Mouse (Mus musculus) embryo, embryonic 10 days (tissue): ENCODE measurements at regions not wholly inside any gene's neighbourhood (a gene's known extent, or its start where the extent isn't known, plus 50 kb on each side); places are given as distances from the start of the nearest gene placed in this dataset.

Experiments
- DNase-seq: peaks from one replicate; pipeline ENCODE4 v3.0.0-alpha.2; 2015; ENCODE audit warnings: low spot score

DNA sequence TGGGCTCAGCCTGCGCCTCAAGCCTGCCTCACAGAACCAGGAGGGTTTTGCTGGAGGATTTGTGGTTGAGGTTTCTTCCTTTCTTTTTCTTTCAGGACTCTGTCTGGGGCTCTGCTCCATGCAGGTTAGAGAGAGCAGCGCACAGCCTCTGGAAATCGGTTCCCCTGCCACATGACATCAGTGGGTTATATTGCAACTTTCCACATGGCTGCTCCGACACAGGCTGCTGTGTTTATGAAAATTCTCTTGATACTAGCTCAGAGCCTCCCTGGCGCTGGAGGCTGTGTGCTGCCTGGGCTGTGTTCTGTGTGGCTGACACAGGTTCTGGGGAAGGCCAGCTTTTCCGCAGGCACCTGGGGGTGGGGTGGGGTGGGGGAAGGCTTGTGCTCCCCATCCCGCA lies 178.7 kb upstream of the Gm4791 start:
- no peak for DNase-seq

DNA sequence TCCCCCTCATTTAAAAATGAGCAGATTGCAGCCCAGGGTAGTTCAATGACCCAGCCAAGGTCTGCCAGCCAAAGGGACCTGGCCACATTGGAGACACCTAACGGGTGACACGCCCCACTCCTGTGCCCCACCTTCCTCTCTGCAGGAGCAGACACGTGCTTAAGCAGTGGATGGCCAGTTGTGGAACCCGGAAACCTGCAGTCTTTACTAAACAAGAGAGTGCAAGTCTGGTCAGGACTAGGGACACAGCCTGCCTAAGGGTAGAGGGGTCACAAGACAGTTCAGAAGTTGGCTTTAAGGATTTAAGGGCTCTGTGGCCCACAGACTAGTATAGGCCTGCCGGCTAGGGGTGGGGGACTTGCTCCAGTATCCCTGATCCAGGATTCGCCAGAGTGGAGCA lies 179.2 kb upstream of the Gm4791 start:
- no peak for DNase-seq

DNA sequence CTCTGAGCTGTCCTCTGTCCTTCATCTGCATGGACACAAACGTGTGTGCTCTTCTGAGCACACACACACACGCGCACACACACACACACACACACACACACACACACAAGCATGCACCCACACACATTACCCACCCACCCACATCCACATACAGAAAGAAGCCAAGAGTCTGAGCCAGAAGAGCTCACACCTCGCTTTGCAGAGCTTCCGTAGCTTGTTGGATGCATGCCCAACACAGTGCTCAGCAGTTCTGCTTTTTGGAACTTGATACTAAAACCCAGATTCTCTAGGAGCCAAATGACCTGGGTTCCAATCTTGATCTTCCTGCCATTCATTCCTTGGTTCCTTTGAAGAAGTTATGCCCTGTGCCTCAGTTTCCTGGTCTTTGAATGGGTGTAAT lies 182.4 kb upstream of the Gm4791 start:
- no peak for DNase-seq

DNA sequence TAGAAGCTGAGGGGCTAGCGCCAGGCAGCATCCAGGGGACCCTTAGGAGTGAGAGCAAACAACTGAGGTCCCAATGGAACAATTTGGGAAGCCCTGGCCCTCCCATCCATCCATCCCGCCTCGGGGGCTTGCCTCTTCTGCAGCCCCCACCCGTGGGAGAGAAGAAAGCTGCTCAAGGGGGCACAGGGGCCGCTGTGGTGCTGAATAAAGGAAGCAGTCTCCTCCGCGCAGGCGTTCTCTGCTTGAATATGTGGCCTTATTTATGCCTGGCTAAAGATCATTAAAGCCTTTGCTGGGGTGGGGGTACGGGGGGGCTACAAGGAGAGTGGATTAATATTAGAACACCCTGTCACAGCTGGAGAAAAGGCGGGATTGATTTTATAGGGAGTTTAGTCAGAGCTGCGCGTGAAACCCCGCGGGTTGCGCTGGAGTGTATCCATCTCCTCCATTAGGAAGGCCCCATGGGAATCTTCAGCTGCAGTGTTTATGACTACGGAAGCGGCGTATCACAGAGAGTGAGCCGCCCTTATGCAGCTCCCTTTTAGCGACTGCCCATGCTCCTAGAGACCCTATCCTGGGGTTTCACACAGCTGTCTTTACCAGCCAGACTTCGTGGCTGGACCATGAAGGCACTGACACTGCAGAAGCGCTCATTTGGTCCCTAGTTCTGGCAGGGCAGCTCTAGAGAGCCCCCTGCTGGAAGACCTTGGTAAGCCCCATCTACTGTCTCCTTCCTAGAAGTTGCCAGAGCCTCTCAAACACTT lies 183.9 kb upstream of the Gm4791 start:
- DNase-seq: peak; percentile 78

DNA sequence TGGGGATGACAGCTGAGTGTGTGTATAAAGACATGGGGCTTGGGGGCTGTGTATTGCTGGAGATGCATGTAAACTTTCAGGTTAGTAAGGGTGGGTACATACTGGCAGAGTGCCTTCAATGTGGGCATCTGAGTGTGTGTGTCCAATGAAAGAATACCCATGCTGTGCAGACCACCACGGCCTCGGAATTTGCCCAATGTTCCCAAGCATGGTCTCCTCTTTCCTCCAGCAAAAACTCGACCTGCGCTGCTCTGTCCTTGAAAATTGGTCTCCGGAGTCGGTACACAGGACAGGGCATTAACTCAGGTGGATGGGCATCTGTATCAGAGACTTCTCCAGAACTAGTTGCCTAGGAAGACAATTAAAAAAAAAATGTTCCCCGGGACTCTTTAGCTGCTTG lies 188.3 kb upstream of the Gm4791 start:
- DNase-seq: no peak

- DNase-seq: no peak
These were observed 203.1 kb upstream of the Gm4791 start for GRCm38 (mm10) chr9:46795446-46795845.

DNA sequence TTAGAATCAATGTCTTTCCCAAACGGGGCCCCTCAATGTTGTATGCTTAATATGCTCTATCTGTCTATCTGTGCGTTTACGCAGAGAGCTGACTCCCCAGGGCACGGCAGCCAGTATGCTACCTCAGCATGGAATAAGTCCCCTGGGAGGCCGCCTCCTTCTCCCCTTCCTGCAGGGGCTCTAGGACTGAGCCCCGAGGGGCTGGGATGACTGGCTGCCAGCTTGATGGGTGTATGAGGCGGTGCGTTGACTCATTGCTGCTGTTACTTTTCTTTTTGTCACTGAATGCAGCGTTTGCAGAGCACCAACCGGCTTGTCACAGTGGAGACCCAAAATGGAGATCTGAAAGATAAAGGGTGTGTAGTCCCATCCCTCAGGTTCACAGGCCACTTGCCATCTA lies 209.5 kb upstream of the Gm4791 start:
- no peak for DNase-seq

DNA sequence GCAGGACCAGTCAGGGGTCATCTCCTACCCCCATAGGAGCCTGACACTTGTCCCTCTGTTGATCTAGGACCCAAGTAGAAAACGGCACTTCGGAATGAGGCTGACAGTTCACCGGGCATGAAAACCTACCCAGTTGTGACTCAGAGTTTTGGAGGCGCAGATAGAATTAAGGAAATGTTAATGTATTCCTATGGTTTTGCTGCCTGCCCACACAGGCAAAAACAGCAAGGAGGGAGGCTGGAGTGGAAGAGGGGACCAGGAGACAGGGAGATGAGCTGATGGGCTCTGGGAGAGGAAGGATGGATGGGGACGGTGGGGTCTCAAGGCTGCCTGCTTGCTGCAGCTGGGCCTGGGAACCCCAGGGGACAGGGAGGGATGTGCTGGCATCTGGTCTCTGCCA lies 210.1 kb upstream of the Gm4791 start:
- DNase-seq: no peak

GRCm38 (mm10) chr9:46784355-46784975 lies 214.1 kb upstream of the Gm4791 start:
- no peak for DNase-seq

- no peak for DNase-seq
These were observed 214.8 kb upstream of the Gm4791 start for GRCm38 (mm10) chr9:46783597-46784354.

GRCm38 (mm10) chr9:46781681-46782080 lies 216.9 kb upstream of the Gm4791 start:
- DNase-seq: no peak

- no peak for DNase-seq
These were observed 219.8 kb upstream of the Gm4791 start for GRCm38 (mm10) chr9:46778769-46779168.

GRCm38 (mm10) chr9:46774821-46775220 lies 223.7 kb upstream of the Gm4791 start:
- no peak for DNase-seq

GRCm38 (mm10) chr9:46760247-46760646 lies 238.3 kb upstream of the Gm4791 start:
- DNase-seq: no peak

GRCm38 (mm10) chr9:46757005-46757672 lies 241.4 kb upstream of the Gm4791 start:
- no peak for DNase-seq

GRCm38 (mm10) chr9:46751981-46752380 lies 246.6 kb upstream of the Gm4791 start:
- DNase-seq: no peak

DNA sequence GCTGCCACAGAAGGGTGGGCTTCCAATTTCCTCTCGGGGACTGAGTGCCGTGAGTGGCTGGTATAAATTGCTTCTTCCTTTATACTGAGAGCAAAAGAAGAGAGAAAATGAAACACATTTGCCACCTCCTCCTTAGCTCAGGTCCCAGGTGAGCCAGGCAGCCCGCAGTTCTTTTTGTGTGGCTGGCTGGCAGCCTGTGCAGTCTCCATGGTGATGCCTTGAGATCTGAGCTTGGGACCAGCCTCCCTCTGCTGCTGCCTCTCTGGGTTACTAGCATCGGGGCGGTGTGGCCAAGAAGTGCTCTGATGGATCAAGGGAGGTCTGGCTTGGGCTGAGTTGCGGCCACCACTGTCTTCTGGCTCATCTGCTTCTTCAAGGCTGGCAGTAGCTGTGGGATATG lies 249.1 kb upstream of the Gm4791 start:
- DNase-seq: no peak

GRCm38 (mm10) chr9:46746266-46746665 lies 252.3 kb upstream of the Gm4791 start:
- no peak for DNase-seq

- no peak for DNase-seq
These were observed 258.0 kb upstream of the Gm4791 start for GRCm38 (mm10) chr9:46740496-46740895.

- DNase-seq: no peak
These were observed 259.2 kb upstream of the Gm4791 start for GRCm38 (mm10) chr9:46739341-46739740.

DNA sequence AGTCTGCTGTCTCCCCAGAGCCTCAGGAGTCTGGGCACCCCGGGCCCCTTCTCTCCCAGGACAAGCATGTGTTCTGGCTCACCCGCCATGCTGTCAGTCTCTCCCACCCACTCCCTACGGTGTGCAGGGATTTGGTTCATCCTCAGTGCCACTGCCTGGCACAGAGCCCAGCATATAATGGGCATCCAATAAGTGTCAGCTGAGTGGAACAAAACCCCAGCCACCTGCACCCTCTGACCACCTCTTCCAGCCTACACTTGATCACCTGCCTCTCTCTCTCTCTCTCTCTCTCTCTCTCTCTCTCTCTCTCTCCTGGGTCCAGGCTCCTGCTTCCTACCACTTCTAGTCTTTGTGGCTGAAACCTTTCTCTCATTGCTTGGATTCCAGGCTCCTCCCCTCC lies 259.9 kb upstream of the Gm4791 start:
- DNase-seq: no peak

DNA sequence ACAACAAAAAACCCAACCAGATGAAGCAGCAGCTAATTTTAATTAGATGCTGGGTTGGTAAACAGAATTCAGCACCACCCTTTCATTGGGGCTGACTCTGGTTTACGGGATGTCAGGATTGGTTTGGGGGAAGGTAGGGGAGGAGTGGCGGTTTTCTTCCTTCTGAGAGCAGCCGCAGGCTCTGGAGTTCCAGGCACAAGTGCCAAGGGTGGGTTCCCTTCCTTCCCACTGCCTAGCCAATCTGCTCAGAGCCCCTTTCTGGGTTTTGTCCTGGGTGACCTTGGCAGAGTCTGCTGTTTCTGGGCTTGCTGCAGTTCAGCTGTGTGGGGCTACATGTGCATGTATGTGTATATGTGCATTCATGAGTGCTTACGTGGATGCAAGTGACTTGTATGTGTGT lies 260.5 kb upstream of the Gm4791 start:
- DNase-seq: no peak

GRCm38 (mm10) chr9:46737446-46737845 lies 261.1 kb upstream of the Gm4791 start:
- no peak for DNase-seq
